In the genomic region with DNA sequence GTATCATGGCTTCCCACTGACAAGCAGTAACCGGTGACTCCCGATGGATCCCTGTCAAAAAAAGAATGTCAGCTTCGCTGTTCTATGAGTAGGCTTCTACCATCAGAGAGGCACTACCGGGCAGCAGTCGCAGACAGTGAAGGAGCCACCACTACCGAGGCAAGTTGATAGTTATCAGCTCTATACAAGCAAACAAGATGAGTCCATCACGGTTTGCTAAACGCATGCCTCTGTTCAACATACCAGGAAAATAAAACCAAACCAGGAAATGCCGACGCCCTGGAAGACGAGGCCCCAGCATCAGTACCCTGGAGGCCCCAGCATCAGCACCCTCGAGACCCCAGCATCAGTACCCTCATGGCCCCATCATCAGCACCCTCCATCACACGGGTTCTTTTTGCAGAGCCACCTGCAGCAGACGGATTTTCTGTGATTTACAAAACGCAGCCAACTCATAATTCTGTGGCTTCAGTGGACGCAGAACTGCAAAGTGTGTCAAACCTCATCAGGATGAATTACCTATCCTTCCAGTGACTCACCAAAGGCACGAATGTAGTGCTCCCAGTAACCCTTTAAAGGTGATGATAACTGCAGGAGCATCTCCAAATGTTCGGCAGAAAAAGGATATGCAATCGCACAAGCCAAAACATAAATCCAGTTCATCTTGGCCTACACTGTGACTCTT, we compare ENCODE assay signal across 8 mouse cellular contexts. TPM values are rescaled to one million over a fixed set of nuclear protein-coding genes. Genes with fewer than 3 reads are reported as not detected.
DNase-seq lines count a peak whose midpoint lies in the region; ATAC-seq lines count a peak whose summit lies in the region.

No protein-coding gene starts in this region.

- peaks cover 18 to 35% of the 10 kb centered on the region in 2 experiments for H3K4me1 ChIP-seq in heart, embryonic 14.5 days (ENCODE audit: control insufficient read depth in 2 of 2, insufficient read depth in 2 of 2, low read length in 2 of 2)
- peaks cover 43% of the 10 kb centered on the region for H3K4me1 ChIP-seq in forebrain, embryonic 15.5 days
- H3K4me1 ChIP-seq in midbrain, embryonic 14.5 days (ENCODE audit: control insufficient read depth, insufficient read depth, low read length), result peaks cover 23% of the 10 kb centered on the region; the same call in 1 of the 2 replicates

- intact Hi-C loops in heart, postnatal 14 days (cut with DNase I), result loop anchor here (5.0 to 10.0 kb wide), 3 partner anchors 39 to 374 kb away; no protein-coding TSS in a partner anchor

- H3K4me2 ChIP-seq in heart, embryonic 14.5 days (ENCODE audit: low read length), result peak overlapping the region; percentile 76
- H3K4me2 ChIP-seq in forebrain, embryonic 15.5 days (replicated peaks), result peak overlapping the region; percentile 53
- H3K4me2 ChIP-seq in midbrain, embryonic 14.5 days (ENCODE audit: low read length), result peak overlapping the region; percentile 69

- H3K27ac ChIP-seq in heart, embryonic 14.5 days (replicated peaks in 1 of 2; ENCODE audit: control insufficient read depth in 1 of 2, insufficient read depth in 1 of 2, low read depth in 2 of 2, low read length in 2 of 2), result no peak overlapping the region
- H3K27ac ChIP-seq in forebrain, embryonic 15.5 days (replicated peaks), result peak overlapping the region; percentile 1; the same call in 1 of the 2 replicates
- H3K27ac ChIP-seq in midbrain, embryonic 14.5 days (replicated peaks; ENCODE audit: low read depth, low read length), result peak overlapping the region; percentile 50; the same call in 1 of the 2 replicates

- 0 out of 2 replicates have a peak, but pooled peaks cover 11% of the 10 kb centered on the region for H3K36me3 ChIP-seq in heart, embryonic 14.5 days (ENCODE audit: control insufficient read depth, insufficient read depth, low read length)
- H3K36me3 ChIP-seq in forebrain, embryonic 15.5 days, result peaks cover 3% of the 10 kb centered on the region; the same call in 1 of the 2 replicates
- H3K36me3 ChIP-seq in midbrain, embryonic 14.5 days (ENCODE audit: control insufficient read depth, insufficient read depth, low read length), result 0 out of 2 replicates have a peak, but pooled peaks cover 3% of the 10 kb centered on the region

- DNase-seq in heart, postnatal 14 days, result no peak
- DNase-seq in cerebellum, postnatal 10 days, result peak; percentile 46 to 55
- peak; percentile 48 for DNase-seq in midbrain, embryonic 14.5 days
- DNase-seq in adrenal gland, adult 18-20 months (ENCODE audit: low spot score in 2 of 2), result no peak
- DNase-seq in kidney, adult 9 months, result no peak
- DNase-seq in right cerebral cortex, postnatal 25 days, result no peak

- no peaks in the 10 kb centered on the region for H3K9me3 ChIP-seq in heart, embryonic 14.5 days (ENCODE audit: control insufficient read depth, low read length)
- H3K9me3 ChIP-seq in forebrain, embryonic 15.5 days, result no peaks in the 10 kb centered on the region
- no peaks in the 10 kb centered on the region for H3K9me3 ChIP-seq in midbrain, embryonic 14.5 days (ENCODE audit: control insufficient read depth, low read length)

- WGBS in heart, embryonic 14.5 days, result 40% methylated on average over 19 of the region's 19 CpGs
- 49% methylated on average over 19 of the region's 19 CpGs for WGBS in forebrain, embryonic 15.5 days
- 47% methylated on average over 19 of the region's 19 CpGs for WGBS in midbrain, embryonic 14.5 days

- peak overlapping the region; percentile 34 for H3K9ac ChIP-seq in heart, embryonic 14.5 days (ENCODE audit: low read length)
- peak overlapping the region; percentile 40 for H3K9ac ChIP-seq in forebrain, embryonic 15.5 days (replicated peaks)
- H3K9ac ChIP-seq in midbrain, embryonic 14.5 days (replicated peaks; ENCODE audit: low read length), result peak overlapping the region; percentile 48; the same call in 1 of the 2 replicates

- ATAC-seq in heart, embryonic 14.5 days (ENCODE audit: insufficient number of reproducible peaks, insufficient read depth, low FRiP score, low read depth), result no peak
- no peak for ATAC-seq in forebrain, embryonic 15.5 days (replicated peaks)
- ATAC-seq in midbrain, embryonic 14.5 days (ENCODE audit: low FRiP score, low TSS enrichment), result no peak

- H3K4me3 ChIP-seq in heart, embryonic 14.5 days (ENCODE audit: control insufficient read depth in 1 of 2, insufficient read depth in 1 of 2, low read depth in 1 of 2, low read length in 2 of 2), result peak overlapping the region in 1 of 2 experiments; percentile 18; a peak in 1 of 4 replicates
- peak overlapping the region; percentile 99 for H3K4me3 ChIP-seq in forebrain, embryonic 15.5 days
- peak overlapping the region; percentile 98 for H3K4me3 ChIP-seq in midbrain, embryonic 14.5 days (replicated peaks; ENCODE audit: low read depth, low read length)

- no peaks in the 10 kb centered on the region for H3K27me3 ChIP-seq in heart, embryonic 14.5 days (ENCODE audit: control insufficient read depth, insufficient read depth, low read length)
- H3K27me3 ChIP-seq in forebrain, embryonic 15.5 days, result no peaks in the 10 kb centered on the region
- no peaks in the 10 kb centered on the region for H3K27me3 ChIP-seq in midbrain, embryonic 14.5 days (ENCODE audit: control insufficient read depth, insufficient read depth, low read length)

RNA-seq across cellular contexts. Expression of a gene that starts 2.6 kb away (rescaled TPM):
- polyA plus RNA-seq in heart, embryonic 14.5 days (2014; fragmentation: Nextera tagmentation; extraction: Ambion mirVana), result 162 and 169 TPM in 2 replicates
- total RNA-seq in heart, postnatal 14 days (2021), result 100 to 1,000 TPM; 184 to 199 TPM
- 260 and 266 TPM in 2 replicates for polyA plus RNA-seq in forebrain, embryonic 15.5 days (2015; fragmentation: Nextera tagmentation; extraction: Ambion mirVana)
- polyA plus RNA-seq in midbrain, embryonic 14.5 days (2014; fragmentation: Nextera tagmentation; extraction: Ambion mirVana), result 327 and 339 TPM in 2 replicates
- 100 to 1,000 TPM; 320 to 335 TPM for total RNA-seq in adrenal gland, adult 18-20 months (2021)

Comparison
In these comparisons a context has a peak if more than half of its experiments do, and no peak if none do; other contexts are left out.
1. H3K27ac ChIP-seq: peak in forebrain, embryonic 15.5 days (single experiment) and midbrain, embryonic 14.5 days (single experiment); none in heart, embryonic 14.5 days (0 of 2).
2. DNase-seq: peak in cerebellum, postnatal 10 days (2 of 2) and midbrain, embryonic 14.5 days (single experiment); none in heart, postnatal 14 days (0 of 2), adrenal gland, adult 18-20 months (0 of 2), kidney, adult 9 months (single experiment) and right cerebral cortex, postnatal 25 days (single experiment).
3. Peak in every context shown above with its lines, with median percentiles within 50 percentile points of each other: H3K4me2 ChIP-seq and H3K9ac ChIP-seq.